Mouse (Mus musculus) C3H10T1/2 (cell line): ENCODE results near the gene Foxi1. TPM values are rescaled to one million over a fixed set of nuclear protein-coding genes. Genes with fewer than 3 reads are reported as not detected.

Source experiments
- polyA plus RNA-seq, 2 experiments: library from polyadenylated mRNA; unstranded; fragments of >200 nt; fragmentation: generic; extraction: Trizol; gene quantifications; one replicate each; pipeline ENCODE4 v1.2.1; 2012; ENCODE audit warnings: missing spikeins in 2 of 2

The Foxi1 gene
- polyA plus RNA-seq, result not detected

DNA sequence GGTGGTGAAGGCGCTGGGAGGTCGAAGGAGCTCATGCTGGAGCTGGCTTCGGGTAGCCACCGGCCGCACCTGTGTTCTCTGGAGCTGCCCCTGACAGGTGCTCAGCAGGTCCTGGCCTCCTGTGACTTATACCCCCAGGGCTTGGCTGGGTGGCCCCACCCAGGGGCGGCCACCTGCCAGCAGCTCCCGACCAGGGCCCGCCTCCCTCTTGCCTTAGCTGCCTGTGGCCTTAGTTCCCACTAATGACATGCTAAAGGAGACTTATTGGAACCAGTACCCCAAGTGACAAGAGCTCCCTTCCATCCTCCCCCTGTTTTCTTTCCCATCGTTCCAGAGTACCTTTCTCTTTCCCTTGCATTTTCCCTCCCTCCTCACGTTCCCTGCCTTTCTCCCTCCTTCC is at the start of gene Foxi1:
Gene Foxi1, minus strand, starts transcription at position 101 of the 400 bp plus-strand sequence.

Other genes with a start within 250 kb of the Foxi1 start
- not detected for gene Kcnmb1, start 245.1 kb downstream of the Foxi1 start, polyA plus RNA-seq
- not detected for gene Kcnip1, start 214.9 kb downstream of the Foxi1 start, polyA plus RNA-seq
- gene Lcp2, start 161.2 kb downstream of the Foxi1 start, polyA plus RNA-seq, result not detected
- not detected for gene 4930469K13Rik, start 109.5 kb downstream of the Foxi1 start, polyA plus RNA-seq
- gene Fam196b, start 106.7 kb upstream of the Foxi1 start, polyA plus RNA-seq, result not detected